Mouse (Mus musculus): Measurements from ENCODE around the gene Rabgap1l.

DNA sequence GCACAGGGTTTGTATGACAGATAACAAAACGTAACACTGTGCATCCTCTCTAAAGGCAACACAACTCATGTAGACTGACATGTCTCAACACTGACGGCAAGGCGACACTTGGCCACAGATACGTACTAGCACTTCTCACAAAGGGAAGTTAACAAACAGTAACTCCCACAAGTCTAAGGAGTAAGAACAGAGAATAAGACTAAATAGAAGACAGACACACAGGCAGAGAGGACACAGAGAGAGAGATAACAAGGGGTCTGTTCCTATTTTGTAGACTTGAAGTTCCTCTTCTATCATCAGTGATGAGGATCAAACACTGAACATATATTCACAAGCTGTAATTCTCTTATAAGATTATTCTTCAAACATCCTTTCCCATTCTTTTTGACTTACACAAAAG lies 216.9 kb downstream of the Rabgap1l start:
- no peak for TF ChIP-seq CTCF (IDR thresholded peaks at IDR 0.05; ENCODE audit: low read depth, low read length)
- no peak for TF ChIP-seq EP300 (IDR thresholded peaks at IDR 0.05; ENCODE audit: insufficient read depth, low read depth, low read length)
